Mouse (Mus musculus) layer of hippocampus, adult 11-12 months (tissue): Measurements from ENCODE around the gene Rhcg.
A peak's percentile ranks its signal among the peaks of the same experiment; 100 is the strongest.

Source experiments
- DNase-seq: peaks from one replicate; pipeline ENCODE4 v3.0.0; 2022; ENCODE audit warnings: low spot score

Gene Rhcg

DNA sequence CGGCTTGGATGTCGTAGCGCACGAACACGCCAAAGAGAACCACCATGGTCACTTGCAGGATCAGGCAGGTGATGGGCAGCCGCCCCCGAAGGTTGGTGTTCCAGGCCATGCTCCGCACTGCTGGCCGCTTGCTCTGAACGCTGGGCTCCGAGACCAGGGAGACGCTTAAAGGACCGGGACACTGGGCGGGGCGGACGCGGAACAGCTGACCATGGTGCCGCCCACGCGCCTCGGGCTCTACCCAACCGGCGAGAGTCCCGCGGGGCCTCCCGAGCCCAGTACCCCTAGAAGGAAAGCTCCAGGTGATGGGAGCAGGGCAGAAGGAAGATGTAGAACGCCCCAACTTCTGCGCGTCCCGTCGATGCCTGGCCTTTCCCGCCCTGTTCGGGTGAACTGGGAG, at the start of gene Rhcg:
Gene Rhcg, minus strand, starts transcription at position 240 of the 400 bp plus-strand sequence.
- no peak for DNase-seq

DNA sequence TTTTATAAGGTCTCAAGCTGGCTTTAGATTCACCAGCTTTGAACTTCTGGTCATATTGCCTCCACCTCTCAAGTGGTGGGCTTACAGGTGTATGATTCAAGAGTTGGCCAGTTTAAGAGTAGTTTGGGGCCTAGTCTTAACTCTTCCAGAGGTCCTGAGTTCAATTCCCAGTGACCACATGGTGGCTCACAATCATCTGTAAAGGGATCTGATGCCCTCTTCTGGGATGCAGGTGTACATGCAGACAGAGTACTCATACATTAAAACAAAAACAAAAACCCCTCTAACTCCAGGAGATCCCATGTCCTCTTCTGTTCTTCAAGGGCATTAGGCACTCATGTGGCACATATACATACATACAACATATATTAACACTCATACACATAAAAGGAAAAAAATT, 49.2 kb upstream of the Rhcg start:
- DNase-seq = no peak

DNA sequence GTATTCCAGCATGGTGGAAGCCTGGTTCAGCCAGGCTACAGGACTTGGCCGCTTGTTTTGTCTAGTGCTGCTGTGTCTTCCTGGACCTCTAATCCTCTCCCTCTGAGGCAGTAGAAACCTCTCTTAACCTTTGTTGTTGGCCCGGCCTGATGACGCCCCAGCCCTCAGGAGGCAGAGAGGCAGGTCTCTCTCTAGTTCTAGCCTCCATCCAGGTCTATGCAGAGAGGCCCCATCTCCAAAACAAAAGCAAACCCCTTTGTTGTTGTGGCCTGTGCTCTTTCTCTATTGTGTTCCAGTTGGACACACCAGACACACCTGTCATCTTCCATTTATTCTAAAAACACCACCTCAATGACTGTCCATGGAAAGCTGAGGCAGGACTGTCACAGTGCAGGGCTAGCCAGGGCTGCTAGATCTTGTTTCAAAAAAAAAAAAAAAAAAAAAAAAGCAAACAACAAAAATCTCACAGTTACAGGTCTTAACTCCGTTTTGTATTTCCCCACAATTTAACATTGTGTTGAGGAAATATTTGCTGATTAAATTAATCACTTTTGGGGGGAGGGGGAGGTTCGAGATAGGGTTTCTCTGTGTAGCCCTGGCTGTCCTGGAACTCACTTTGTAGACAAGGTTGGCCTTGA, 43.9 kb upstream of the Rhcg start:
- no peak for DNase-seq

DNA sequence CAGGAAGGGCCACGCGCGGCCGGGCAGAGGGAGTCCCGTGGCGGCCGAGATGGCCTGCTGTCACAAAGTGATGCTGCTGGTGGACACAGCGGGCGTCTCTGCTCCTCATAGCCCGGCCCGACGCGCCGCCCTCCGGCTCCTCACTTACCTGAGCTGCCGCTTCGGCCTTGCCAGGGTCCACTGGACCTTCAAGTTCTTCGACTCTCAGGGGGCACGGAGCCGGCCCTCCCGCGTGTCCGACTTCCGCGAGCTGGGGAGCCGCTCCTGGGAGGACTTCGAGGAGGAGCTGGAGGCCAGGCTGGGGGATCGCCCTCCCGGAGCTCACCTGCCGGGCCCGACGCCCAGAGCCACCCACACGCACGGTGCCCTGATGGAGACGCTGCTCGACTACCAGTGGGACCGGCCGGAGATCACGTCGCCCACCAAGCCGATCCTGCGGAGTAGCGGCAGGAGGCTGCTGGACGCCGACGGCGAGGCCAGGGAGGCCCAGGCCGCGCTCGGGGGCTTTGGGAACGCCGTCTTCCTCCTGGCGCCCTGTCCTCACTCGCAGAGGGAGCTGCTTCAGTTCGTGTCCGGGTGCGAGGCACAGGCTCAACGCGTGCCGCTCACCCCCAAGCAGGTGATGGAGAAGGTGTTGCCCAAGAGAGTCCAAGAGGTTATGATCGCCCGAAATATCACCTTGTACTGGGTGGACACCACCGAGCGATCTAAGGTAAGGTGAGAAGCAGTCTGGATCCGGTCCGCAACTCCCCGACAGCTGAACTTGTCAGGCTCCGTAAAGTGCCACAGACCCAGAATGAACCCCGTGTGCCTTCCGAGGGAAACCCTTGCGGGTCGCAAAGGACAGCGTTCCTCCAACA, 43.1 kb upstream of the Rhcg start:
- DNase-seq = no peak

DNA sequence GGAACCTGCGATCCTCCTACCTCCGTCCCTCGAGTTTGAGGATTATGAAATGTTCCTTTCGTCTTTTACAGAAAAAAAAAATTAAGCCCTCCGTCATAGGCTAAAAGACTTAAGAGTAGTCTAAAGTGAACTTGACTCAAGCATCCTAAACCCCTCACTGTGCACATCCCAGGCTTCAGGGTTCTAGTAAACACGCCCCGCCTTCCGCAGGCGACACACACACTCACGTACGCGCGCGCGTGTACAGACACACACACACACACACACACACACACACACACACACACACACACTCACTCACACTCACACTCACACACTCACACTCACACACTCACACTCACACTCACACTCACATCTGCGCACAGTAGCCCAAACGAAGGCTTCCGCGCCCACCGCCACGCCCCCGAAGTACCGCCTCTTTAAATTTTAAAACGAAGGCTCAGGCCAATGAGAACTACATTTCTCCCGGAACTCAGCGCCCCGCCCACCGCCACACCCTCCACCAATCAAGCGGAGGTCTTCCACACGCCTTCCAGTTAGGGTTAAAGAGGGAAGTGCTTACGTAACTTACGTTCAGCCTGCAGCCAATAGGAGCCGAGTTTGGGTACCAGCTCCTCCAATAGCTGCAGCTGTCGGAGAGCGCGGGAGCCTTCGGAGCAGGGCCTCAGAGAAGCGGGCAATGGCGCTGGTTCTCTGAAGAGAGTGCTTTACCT, 42.3 kb upstream of the Rhcg start, which contains the start of gene Ticrr:
Gene Ticrr, plus strand, starts transcription at position 619 of the 713 bp plus-strand sequence.
- peak; percentile 96 for DNase-seq

DNA sequence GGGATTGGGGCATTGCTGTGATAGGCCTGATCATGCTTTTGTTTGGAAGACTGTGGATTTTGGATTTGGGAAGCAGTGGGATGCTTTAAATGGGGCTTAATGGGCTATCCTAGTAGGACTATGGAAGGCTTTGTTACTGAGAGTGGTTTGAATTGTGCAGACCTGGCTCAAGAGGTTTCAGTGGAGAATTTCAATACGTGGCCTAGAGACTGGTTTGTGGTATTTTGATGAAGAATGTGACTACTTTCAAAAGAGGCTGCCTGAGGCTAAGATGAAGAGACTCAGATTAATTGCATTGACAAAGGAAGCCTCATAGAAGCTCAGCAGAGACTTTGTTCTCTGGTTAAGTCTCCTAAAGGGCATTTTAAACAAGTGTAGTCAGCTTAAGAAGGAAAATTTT, 37.1 kb upstream of the Rhcg start:
- no peak for DNase-seq

DNA sequence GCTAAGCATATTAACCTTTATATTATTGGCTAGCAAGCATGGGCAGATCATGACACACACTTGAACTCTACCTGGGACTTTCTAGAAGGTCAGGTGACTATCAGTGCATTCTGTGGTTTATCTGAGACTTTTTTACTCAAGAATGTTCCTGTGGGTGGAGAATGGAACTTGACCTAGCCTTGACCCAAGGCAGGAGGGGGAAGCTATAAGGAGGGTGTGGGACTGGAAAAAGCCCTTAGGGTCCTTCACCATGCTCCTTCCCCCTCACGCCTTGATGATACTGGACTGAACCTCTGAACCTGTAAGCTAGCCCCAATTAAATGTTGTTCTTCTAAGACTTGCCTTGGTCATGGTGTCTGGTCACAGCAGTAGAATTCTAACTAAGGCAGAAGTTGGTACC, 36.7 kb upstream of the Rhcg start:
- no peak for DNase-seq

DNA sequence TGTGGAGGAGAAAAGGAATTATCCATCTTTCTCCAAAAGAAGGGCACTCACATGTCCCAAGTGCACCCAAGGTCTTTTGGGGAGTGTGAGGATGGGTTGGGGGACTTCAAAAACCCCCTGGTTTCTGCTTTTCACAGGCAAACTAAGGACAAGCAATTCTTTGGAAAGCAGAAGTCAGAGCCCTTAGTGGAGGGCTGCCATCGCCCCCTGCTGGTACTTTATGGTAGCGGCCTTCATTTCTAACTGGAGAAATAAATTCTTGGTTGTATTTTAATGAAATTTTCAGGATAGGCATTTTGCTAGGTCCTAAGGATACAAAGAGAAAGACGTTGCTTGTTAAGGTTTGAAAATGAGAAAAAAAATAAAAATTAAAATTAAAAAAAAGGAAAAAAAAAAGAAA, 31.5 kb upstream of the Rhcg start:
- peak; percentile 64 for DNase-seq

DNA sequence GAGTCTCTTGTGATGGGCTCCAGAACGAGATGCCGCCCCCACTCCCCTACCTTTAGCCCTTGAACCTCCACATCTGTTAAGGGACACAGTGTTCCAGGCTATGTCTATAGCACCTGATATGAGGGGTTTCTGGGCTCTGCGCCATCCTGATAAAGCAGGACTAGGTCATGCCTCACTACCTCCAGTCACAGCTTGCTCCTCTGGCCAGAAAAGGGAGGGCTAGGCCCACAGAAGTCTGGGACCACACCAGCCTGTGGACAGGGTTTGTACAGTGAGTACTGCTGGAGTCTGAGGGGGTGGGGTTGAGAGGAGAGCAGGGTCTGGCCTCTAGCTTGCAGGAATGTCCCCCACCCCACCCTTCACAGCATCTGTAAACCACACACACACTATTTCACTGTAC, 29.8 kb upstream of the Rhcg start:
- no peak for DNase-seq

DNA sequence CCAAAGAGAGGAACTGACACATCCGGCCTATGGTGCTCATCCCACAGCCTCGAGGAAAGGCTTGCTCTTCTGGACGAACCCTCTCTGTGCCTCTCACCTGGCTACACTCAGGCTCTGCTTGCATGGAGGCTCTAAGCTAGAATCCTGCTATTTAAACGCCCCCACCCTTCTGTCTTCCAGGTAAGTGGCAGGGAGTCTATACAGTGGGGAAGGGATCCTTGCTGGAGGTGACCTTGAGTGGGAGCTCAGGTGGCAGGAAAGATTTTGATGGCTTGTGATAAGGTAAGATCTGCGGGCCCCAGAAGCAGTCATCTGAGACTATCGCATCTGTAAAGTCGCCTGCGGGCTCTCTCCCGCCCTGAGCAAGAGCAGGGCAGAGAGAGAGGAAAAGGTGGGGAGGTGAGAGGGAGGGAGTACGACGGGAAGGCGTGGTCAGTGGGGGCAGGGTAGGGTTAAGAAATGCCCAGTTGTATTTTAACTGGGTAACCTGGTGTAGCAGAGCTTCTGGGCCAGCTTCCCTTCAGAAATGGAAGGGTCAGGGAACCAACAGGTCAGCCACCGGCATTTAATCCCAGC, 14.4 kb upstream of the Rhcg start:
- DNase-seq = no peak

DNA sequence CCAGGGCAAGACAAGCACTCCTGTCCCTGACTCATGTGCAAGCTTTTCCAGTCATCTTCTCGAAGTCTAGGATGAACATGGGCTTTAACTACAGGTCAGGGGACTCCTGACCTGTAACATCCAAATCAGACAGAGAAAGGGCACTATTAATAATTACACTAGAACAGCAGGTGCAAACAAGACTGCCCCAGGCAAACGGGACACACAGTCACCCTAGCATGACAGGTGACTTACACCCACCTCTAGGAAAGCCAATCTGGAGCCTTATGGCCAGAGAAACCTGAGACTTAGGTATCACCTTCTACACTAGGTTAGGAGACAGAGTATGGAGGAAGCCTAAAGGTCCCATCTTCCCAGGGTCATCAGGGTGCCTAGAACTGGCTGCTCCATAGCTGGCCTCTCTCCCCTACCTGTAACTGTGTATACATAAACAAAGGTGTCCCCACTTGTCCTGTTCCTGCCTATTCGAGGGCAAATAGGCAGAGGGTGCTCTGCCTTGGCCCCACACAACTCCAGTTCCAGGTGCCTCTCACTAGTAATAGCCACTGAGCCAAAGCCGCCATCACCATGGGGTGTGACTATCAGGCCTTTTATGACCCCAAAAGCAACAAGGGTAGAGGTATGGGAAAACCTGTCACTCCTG, 10.9 kb upstream of the Rhcg start:
- no peak for DNase-seq

DNA sequence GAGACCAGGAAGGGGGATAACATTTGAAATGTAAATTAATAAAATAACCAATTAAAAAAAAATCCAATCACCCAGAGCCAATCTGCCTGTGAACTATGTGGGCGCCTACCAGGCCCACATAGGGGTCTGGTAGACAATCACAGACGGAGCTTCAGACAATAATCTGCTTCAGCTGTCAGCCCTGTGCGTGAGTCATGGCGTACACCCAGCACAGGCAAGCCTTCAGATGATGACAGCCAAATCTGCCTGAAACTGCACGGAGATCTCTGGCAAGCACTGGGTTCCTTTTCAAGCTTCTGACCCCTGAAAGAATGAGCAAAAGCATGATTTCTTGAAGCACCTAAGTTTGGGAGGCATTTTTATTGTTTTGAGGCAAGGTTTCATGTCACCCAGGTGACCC, 8.7 kb upstream of the Rhcg start:
- peak; percentile 29 for DNase-seq

DNA sequence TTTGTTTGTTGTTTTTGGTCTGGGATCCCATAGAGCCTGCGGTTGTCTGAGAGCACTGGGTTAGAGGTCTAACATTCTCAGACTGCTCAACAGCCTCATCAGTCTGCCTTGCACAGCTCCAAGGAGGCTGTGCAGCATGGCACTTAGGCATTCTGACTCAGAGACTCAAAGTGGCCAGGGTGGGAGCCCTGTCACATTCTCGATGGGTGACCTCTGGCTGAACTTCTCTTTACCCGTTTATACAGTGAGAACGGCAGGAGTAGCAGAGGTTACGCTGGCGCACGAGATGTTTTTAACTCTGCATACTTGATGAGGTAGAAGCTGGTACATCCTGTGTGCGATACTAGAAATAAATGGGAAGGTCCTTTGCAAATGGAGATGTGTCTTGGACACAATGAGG, 5.6 kb upstream of the Rhcg start:
- DNase-seq = no peak

DNA sequence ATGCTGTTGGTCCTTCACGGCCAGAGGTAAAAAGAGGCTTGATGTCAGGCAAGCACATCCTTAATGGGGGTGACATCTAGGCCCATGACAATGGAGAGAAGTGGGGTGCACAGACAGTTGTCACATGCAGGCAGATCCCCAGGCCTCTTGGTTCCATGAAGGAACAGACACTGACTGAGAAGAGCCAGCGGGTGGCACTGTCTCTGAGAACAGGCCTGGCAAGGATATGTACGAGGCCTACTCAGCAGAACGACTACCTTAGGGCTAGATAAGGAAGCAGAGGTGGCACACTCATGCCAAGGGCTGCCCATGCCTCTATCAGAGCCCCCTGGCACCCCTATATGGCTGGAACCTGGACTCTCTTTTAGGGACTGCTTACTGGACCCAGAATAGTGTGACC, 2.0 kb upstream of the Rhcg start:
- DNase-seq = no peak

DNA sequence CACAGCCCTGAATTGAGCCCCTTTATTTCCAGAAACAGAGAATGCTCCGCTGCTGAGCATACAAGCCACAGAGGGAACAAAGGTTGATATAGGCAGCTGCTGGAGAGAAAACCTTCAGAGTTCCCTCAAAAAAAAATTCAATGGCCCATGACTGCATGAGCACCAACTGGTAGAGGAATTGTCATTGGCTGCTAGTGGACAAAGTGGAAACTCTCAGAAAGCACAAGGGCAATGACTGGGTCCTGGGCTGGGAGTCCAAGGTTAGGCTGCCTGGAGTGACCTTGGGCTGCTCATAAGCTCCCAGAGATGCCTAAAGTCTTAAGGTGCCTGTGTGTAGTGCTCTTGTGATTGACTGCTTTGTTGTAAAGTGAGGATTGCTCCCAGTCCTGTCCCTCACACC, 1.5 kb downstream of the Rhcg start:
- no peak for DNase-seq

DNA sequence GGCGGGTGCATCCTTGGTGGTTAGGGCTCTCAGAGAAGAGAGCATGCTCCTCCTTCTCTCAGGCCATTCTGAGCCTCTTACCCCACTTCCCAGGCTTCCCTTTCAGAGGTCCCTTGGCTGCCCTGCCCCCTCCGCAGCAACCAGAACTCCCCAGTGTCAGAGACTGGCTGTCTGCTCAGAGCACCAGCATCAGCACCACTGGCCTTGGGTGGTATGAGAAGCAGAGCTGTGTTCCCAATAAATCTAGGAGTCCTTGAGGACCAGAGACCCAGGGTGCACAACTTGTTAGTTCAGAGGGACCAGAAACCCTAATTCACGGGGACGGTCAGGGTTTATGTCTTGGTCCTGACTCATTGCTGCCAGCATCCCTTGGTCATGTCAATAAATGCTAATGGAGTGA, 2.4 kb downstream of the Rhcg start:
- no peak for DNase-seq

DNA sequence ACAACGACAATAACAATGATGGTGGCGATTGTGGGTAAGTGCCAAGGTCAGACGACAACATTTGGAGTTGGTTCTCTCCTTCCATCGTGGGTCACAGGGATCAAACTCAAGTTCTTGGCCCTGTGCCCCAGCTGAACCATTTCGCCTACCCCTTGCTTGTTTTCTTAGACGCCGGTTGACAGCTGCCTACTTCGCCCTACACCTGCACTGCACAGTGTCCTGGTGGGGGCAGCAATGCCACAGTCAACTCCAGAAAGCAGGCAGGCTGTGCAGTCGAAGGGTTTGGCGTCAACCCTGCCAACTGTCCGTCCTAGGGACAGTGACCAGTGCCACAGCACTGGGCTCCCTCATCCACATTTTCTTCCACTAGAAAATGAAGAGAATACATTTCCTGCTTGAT, 4.1 kb downstream of the Rhcg start:
- no peak for DNase-seq

DNA sequence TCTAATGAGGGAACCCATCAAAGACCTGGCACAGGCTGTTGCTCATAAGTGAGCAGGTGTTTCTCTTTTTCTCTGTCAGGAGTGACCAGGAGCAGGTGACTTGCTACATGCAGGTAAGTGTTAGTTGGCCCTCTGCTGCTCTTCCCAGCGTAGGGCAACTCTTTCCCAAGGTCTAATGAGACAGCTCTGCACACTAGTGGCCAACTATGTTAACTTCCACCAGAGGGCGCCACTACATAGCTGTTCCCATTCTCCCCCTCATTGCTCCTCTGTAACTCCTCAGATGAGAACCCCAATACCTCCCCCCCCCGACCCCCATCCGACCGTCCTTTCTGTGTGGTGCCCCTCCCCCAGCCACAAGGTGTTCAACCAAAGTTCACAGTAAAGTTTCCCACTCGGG, 4.7 kb downstream of the Rhcg start:
- DNase-seq = peak; percentile 80

DNA sequence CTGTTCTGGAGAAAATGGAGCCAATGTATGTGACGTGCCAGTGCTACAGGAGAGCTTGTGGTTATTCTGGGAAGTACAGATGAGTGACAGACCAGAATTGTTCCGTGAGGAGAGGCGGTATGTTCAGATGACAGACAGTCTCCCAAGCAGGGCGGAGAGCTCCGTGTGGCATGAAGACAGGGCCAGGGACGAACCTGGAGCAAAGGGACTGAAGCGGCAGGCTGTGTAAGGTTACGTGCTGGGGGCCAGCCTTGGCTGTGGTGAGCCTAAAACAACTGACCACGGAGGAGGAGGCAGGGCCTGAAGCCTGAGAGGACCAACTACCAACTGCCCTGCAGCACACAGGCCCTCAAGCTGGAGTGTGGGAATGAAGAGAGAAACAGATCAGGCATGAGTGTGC, 5.6 kb downstream of the Rhcg start:
- no peak for DNase-seq

DNA sequence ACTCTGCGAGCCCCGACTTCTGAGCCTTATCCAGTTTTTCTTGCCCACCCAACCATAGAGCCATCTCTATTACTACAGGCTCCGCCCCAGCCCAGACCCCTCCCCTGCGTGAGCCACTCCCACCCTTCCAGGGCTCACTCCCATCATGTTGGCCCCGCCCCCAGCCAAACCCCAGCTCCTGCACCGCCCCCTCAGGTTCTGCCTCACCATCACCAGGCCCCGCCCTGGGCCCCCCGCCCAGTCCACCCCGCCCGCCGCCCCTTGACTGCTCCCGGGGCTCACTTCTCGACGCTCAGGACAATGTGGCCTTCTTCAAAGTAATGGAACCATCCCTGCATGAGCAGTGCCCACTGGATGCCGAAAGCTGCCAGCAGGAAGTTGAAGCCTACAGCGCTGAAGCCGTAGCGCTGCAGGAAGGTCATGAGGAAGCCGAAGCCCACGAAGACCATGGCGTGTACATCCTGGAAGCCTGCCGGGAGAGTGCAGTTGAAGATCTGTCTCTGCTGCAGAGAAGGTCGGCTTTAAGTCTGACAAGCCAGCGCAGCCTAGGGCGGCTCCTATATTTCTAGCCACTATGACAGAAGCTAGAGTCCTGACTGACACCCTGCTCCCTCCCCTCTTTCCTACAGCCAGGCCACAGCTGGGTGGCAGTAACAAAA, 10.1 kb downstream of the Rhcg start:
- no peak for DNase-seq

DNA sequence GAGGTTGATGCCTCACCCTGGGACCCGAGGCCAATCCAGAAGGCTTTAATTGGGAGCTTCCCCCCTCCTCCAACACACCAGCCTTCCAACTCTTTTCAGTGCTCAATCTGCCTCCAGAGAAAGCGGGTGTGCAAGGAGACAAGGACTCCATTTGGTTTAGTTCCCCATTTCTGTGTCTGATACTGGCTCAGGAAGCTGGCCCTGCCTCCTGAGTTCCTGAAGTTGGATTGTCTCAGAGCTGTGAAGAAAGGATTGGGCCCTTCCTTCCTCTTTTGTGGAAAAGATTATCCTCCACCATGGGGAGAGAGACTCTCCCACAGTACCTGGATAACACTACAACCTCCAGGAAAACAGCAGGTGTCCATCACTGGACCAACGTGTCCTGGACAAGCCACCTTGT, 10.7 kb downstream of the Rhcg start:
- DNase-seq = no peak

DNA sequence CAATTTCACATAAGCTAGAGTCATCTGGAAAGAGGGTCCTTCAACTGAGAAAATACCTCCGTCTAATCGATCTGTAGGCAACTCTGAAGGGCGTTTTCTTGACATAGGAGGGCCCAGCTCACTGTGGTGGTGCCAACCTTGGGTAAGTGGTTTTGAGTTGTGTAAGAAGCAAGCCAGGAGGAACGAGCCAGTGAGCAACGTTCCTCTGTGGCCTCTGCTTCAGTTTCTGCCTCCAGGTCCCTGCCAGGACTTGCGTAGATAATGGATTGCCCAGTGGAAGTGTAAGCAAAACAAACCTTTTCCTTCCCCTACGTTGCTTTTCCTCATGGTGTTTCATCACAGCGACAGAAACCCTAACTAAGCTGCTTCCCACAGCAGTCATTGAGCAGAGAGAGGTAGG, 15.5 kb downstream of the Rhcg start:
- DNase-seq = no peak
